Mouse (Mus musculus): ENCODE results near the gene Dhx37.
"Not testable (repeated sequence)": the region's sequence is repeated elsewhere in the genome, so short reads cannot be mapped to it uniquely, and the experiment has no call there.

Gene Dhx37

DNA sequence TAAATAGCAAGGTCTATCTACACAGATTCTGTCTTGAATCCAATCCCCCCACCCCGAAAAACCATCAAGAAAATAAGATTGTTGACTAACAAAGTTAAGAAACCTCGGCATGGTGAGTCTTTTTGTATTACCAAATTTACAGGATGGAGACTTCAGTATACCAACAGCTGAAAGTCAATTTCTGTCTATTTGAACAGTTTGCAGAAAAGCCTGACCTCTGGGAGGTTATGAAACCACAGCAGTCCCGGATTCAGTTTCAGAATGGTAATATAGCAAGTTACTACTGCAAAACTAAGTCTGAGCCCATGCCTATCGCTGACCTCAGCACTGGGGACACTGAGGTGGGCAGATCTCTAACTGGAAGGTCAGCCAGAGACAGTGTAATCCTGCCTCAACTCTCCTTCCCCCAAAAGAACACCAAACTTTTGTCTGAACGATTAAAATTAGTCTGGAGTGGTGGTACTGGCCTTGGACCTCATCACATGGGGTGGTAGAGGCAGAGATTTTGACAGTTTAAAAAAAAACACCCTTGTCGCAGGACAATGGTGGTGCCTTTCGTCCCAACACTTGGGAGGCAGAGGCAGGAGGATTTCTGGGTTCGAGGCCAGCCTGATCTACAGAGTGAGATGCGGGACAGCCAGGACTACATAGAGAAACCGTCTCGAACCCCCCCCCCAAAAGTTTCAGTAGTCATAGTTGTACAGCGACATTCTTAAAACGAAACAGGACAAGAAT lies 45.4 kb downstream of the Dhx37 start:
- DNase-seq = no peak

DNA sequence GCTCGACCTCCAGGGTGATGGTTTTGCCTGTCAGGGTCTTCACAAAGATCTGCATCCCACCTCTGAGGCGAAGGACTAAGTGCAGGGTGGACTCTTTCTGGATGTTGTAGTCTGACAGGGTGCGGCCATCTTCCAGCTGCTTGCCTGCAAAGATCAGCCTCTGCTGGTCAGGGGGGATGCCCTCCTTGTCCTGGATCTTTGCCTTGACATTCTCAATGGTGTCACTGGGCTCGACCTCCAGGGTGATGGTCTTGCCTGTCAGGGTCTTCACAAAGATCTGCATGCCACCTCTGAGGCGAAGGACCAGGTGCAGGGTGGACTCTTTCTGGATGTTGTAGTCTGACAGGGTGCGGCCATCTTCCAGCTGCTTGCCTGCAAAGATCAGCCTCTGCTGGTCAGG lies 46.6 kb downstream of the Dhx37 start:
- not testable (repeated sequence) for DNase-seq

DNA sequence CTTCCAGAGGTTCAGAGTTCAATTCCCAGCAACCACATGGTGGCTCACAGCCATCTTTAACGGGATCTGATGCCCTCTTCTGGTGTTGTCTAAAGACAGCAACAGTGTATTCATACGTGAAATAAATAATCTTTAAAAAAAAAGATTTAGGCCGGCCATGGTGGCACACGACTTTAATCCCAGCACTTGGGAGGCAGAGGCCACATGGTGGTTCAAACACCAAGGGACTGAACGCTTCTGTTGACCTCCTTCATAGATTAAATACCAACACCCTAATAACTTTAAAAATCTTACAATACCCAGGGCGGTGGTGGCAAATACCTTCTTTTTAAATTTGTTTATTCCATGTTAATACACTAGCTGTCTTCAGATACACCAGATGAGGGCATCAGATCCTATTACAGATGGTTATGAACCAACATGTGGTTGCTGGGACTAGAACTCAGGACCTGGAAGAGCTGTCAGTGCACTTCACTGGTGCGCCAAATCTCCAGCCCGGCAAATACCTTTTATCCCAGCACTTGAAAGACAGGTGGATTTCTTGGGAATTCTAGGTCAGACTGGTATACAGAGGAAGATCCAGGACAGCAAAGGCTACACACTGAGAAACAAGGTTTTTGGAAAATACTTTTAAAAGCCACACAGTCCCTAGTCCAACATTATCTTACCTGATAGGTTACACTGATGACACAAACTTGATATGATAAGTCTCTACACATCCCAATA lies 48.5 kb downstream of the Dhx37 start:
- no peak for DNase-seq

DNA sequence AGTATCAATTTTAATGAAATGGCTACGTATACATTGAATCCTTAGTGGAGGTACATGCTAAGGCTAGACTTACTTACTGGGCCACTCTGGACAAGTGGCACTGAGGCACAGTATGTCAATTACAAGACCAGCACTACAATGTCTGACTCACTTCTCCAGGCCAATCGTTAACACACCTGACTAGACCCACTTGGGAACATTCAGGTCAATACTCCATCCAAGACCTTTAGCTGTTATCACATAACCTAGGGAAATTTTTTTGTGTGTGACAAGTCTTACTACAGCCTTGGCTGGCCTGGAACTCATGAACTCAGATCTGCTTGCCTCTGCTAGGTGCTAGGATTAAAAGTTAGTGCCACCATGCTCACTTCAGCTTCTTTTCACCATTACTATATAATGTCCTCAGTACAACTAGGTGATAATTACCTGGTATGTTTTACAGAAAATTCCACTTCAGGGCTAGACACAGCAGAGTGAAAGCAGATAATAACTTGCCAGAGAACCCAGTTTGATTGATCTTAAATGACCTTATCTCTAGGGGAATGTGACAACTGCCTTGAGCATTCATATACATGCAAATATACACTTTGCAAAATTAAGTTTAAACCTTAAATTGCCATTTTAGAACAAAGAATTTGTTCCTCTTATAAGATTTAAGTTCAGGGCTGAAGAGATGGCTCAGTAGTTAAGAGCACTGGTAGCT lies 49.3 kb downstream of the Dhx37 start:
- no peak for DNase-seq

DNA sequence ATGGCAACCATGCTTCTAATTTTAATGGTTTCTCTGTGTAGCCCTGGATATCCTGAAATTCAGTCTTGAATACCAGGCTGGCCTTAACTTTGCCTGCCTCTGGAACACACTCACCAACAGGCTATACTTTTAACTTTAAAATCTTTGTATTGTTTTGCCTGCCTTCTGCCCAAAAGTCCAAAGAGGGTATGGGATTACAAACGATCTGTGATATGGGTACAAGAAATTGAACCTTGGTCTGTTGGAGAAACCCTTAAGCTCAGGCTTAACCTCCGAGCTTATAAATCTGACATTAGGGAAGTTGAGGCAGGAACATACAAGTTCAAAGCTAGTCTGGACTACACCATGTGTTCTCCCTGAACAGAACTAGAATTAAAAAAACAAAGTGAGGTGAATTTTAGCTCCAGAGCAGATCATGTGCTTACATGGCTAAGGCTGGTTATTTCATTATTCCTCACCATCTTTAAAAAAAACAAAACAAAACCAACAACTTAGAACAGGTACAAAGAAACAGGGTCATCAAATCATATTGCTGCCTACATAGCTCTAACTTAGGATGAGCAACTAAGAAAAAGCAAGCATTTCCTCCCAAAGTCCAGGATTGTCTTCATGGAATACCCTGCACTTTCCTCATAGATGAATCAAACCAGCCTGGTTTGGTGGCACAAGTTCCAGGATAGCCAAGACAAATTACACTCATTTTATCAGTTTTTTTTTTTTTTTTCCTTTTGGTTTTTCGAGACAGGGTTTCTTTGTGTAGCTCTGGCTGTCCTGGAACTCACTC lies 50.1 kb downstream of the Dhx37 start:
- no peak for DNase-seq

DNA sequence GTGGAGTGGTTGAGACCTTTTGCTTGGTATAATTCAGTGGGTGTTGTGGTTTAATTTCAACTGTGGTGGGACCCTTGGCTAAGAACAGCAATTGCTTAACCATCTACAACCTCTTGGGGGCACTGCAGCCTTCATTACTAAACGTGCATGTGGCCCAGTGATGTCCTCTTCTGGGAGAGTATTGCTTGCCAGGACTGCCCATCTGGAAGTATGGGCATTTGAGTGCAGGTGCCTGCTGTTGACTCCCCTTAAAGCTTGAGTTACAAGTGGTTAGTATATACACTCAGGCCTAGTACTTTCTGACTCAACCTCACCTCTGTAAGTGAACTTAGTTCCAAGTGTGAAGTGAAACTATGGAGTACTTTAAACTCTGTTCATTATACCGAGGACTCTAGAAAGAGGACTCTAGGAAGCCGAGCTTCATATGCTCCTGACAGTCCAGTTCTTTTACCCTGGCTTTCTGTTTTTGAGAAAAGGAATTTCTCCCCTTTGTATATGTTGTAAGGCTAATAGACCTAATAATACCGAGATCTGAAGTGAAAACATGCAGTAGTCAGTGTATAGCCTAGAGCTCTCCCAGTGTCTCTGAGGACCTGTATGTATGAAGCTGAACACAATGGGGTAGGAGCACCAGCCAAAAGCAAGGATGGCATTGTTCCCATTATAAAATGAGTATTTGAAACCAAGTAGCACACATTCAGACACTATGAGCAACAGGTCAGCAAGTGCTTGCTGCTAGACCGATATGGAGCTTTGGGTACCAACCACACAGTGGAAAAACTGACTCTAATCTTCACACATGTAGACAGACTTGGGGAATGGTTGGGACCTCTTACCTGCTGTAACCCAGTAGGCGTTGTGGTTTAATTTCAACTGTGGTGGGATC lies 51.0 kb downstream of the Dhx37 start:
- DNase-seq = peak; percentile 58 to 61

DNA sequence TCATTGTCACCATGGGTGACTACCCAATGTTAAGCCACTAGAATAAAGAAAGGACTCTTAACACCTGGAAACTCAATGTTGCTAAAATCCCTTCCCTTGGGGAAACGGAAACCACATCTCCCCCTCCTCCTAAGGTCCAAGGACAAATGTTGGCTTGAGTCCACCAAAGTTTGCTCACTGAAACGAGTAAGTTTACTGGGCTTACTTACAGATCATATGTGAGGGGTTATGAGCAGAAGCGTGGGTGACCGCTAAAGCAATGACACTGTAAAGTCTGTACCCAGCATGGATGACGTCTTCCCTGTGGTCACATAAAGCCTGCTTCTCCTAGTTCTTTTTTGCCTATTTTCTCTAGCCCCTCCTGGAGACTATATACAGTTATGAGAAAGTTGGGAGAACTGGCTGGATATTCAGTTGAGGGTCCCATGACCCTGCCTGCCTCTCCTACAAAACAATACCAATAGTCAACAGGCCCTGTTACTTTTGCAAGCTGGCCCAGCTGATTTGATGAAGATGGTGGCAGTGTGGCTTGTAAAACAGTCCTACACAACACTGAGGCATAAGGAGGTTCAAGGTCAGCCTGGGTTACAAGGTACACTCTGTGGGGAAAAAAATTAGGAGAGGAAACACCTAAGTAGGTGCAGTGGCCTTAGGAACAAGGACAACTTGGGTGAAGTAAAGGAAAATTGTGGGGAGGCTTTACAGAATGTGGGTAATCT lies 51.8 kb downstream of the Dhx37 start:
- no peak for DNase-seq

DNA sequence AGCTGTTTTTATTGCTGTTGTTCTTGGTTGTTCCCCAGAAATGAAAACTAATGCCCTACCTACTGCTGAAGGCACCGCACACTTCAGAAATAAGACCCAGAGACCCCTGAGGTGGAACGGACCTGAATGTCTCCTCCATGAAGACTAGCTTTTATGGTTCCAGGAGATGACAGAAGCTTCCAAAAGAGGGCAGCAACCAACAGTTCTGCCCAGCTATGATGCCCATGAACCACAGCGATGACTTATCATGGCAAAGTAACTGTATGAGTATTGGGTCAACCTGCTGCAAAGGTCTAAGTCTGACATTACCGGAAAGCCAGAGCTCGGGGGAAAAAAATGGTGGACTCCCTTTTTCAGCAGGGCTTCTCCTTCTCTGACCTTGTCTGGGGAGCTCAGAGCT lies 55.0 kb downstream of the Dhx37 start:
- no peak for DNase-seq

DNA sequence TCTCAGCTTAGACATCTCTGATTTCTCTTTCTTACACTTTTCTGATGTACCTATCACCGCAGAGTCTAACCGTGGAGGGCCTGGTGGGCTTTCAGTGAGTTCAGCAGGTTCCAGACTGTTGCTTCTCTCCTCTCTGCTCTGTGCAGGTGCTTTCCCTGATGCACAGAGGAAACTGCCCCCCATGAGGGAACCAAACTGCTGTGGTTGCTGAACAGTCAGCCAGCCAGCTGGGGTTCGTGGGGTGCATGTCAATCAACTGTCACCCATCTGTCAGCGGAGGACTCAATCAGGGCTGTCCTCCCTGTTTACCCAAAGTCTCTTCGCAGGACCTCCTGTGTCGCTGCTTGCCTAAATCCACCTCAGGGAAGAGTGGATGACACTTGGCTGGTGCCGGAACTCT lies 56.7 kb downstream of the Dhx37 start:
- DNase-seq = no peak

DNA sequence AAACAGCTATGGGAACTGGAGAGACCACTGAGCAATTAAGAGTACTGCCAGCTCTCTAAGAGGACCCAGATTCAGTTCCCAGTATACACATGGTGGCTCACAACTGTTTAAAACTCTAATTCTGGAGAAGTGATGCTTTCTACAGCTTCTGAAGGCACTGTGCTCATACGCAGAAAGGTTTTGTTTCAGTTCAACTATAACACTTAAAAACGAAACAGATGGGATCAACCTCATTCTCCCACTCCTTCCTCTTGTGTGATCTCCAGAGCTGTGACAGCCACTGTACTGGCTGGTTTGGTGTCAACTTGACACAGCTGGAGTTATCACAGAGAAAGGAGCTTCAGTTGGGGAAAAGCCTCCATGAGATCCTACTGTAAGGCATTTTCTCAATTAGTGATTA lies 58.0 kb downstream of the Dhx37 start:
- no peak for DNase-seq

DNA sequence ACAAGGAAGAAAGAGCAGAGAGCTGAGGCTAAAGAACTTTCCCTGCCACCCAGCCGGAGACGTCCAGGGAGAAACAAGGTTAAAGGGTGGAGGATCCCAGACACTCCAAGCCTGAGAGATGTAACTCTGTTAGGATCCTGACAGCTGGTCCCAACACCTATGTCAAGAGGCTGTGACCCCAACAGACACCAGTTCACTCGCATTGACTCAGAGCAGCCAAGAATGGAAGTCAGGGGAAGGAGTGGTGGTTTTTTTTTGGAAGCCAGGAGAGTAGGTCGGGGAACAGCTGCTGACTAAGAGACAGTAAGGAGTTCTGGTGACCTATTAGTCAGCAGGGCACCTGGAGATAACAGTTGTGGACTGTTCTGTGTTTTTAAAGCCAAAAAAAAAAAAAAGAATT lies 61.9 kb downstream of the Dhx37 start:
- DNase-seq = no peak

DNA sequence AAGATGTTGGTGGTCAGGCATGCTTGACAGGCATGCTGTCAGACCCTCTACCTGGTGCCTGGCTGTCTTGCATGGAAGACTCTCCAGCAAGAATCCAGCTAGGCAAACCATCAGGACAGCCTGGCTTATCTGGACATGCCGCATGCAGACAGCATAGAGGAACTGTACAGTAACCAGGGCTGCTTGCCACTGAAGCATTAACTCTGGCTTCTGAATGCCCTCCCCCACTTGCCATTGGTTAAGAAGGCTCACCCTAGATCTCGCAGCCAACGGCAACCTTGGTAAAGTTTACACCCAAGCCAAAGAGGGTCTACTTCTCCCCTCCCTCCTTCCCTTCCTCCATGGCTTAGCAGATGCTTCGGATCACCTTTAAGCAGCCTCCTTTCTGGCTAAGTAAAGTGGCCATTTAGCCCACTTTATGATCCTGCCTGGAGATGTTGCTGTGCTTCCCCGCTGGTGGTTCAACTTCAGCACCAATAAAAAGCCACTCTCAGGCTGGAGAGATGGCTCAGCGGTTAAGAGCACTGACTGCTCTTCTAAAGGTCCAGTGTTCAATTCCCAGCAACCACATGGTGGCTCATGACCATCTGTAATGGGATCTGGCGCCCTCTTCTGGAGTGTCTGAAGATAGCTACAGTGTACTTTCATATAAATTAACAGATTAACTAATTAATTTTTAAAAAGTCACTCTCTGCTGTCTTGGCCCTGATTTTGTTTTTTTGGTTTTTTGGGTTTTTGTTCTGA lies 62.8 kb downstream of the Dhx37 start:
- DNase-seq = no peak

DNA sequence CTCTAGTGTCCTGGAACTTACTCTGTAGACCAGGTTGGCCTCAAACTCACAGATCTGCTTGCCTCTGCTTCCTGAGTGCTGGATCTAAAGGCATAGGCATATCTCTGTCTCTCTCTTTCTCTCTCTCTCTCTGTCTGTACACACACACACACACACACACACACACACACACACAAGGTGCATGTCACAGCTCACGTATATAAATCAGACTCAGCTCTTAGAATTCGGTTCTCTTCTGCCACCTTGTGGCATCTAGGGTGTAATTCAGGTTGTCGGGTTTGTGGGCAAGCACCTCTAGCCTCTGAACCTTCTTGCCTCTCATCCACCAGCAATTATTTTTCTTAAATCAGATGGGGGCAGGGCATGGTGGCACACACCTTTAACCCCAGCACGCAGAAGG lies 65.4 kb downstream of the Dhx37 start:
- peak; percentile 68 to 78 for DNase-seq

DNA sequence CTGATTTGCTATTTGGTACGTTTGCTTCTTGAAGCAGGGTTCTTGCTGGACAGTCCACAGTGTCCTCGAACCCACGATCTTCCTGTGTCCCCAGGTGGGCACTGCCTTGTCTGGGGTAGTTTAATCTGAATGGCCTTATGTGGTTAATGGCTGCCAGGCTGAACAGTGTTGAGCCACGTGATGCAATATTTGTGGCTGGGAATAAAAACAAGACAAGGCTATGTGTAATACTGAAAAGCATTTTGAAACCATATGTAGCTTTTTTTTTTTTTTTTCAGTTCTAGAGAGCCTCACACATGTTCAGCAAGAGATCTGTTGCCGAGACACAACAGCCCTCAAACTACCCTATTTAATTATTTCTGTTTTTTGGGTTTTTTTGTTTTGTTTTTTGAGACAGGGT lies 65.8 kb downstream of the Dhx37 start:
- no peak for DNase-seq

DNA sequence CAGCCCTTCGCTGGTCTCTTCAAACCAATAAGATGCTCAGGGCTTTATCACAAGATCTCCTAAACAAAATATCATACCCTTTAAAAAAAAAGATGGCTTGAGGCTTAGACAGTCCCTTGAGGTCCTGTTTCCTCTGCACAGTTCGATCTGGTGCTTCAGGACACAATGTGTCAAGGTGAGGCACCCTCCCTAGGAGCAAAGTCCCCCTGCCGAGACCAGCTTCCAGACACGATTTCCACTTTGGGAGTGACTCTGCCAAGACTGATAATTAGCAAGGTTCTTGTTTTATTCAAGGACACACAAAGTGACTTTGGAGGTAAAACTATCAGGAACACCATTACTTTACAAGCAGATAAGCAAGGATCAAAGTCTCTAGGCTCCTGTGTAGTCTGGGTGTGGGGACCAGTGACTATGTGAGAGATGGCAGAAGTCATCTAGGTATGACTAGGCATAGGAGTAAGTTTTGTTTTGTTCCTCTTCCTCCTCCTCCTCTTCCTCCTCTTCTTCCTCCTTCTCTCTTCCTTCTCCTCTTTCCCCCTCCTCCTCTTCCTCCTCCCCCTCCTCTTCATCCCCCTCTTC lies 69.0 kb downstream of the Dhx37 start:
- no peak for DNase-seq

DNA sequence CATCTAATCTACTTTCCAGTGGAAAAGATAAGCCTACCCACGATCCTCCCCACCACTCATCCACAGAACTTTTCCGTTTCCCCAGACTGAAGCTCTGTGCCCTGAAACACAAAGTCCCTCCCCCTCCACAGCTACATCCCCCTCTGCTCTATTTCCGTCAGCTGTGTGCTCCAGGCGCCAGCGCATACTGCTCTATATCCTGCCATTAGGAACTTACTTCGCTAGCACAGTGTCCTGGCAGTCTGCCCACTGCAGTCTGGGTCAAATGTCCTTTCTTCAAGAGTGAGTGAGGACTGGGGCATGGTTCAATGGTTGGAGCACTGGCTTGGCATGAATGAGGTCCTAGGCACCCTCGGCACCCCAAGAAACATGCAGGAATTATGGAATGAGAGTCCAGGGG lies 70.0 kb downstream of the Dhx37 start:
- no peak for DNase-seq
